Mouse (Mus musculus): Measurements from ENCODE around the gene Inka1. TPM values are rescaled to one million over a fixed set of nuclear protein-coding genes. Genes with fewer than 3 reads are reported as not detected.

The Inka1 gene
- polyA plus RNA-seq, 1 experiment from 2014 or later = 30.6 TPM

- ATAC-seq (0 out of 2 replicates have a peak, but pooled peaks have one; percentile 10), DNase-seq (no peak)
- peaks cover 10% of the 10 kb centered on the region for H3K4me1 ChIP-seq (ENCODE audit: insufficient read depth)
- H3K36me3 ChIP-seq (replicated peaks; ENCODE audit: insufficient read depth, low read length) = no peaks in the 10 kb centered on the region
- no peak overlapping the region for H3K27ac ChIP-seq (ENCODE audit: low read depth)
- H3K4me3 ChIP-seq (ENCODE audit: low read depth, low read length) = peak overlapping the region; percentile 39
- peak overlapping the region; percentile 68 for H3K4me2 ChIP-seq (ENCODE audit: low read depth, low read length)
- WGBS (ENCODE audit: insufficient replicate concordance) = 4% methylated on average over 29 of the region's 29 CpGs
- H3K9me3 ChIP-seq (ENCODE audit: low read length) = no peaks in the 10 kb centered on the region
- H3K27me3 ChIP-seq (ENCODE audit: insufficient read depth, low read length) = peaks cover 30% of the 10 kb centered on the region
- H3K9ac ChIP-seq (replicated peaks) = 0 out of 2 replicates have a peak overlapping the region, but pooled peaks have one; percentile 11
- TF ChIP-seq CTCF (IDR thresholded peaks at IDR 0.05; ENCODE audit: low read depth) (no peak), EP300 (IDR thresholded peaks at IDR 0.05; ENCODE audit: low read depth) (no peak)
These were observed 49.4 kb downstream of the Inka1 start for GRCm38 (mm10) chr9:107936215-107936822.

GRCm38 (mm10) chr9:107935790-107936214, 49.9 kb downstream of the Inka1 start:
- no peak for DNase-seq
- Histone ChIP-seq H3K9ac (replicated peaks) (0 out of 2 replicates have a peak overlapping the region, but pooled peaks have one; percentile 11), H3K27me3 (ENCODE audit: insufficient read depth, low read length) (peaks cover 30% of the 10 kb centered on the region)

GRCm38 (mm10) chr9:107935374-107935773, 50.3 kb downstream of the Inka1 start, which contains the start of gene Camkv:
Gene Camkv (plus strand): TSS chr9:107935674.
- Histone ChIP-seq H3K36me3 (replicated peaks; ENCODE audit: insufficient read depth, low read length) (no peaks in the 10 kb centered on the region), H3K4me2 (ENCODE audit: low read depth, low read length) (peak within 1 kb of the TSS; percentile 68), H3K27me3 (ENCODE audit: insufficient read depth, low read length) (peaks cover 30% of the 10 kb centered on the region), H3K4me3 (ENCODE audit: low read depth, low read length) (peak within 1 kb of the TSS; percentile 39), H3K27ac (ENCODE audit: low read depth) (no peak within 1 kb of the TSS), H3K4me1 (ENCODE audit: insufficient read depth) (peaks cover 10% of the 10 kb centered on the region), H3K9ac (replicated peaks) (0 out of 2 replicates have a peak within 1 kb of the TSS, but pooled peaks have one; percentile 11), H3K9me3 (ENCODE audit: low read length) (no peaks in the 10 kb centered on the region)
- DNase-seq = no peak
- TF ChIP-seq CTCF (IDR thresholded peaks at IDR 0.05; ENCODE audit: low read depth) = no peak
- no peak for TF ChIP-seq EP300 (IDR thresholded peaks at IDR 0.05; ENCODE audit: low read depth)
- WGBS (ENCODE audit: insufficient replicate concordance) = 43% methylated on average over 3 of the region's 3 CpGs
- no peak for ATAC-seq

More at GRCm38 (mm10) chr9:107935790-107936214, 49.9 kb downstream of the Inka1 start:
- under 1% methylated on average over 40 of the region's 41 CpGs for WGBS (ENCODE audit: insufficient replicate concordance)
- peak overlapping the region; percentile 68 for H3K4me2 ChIP-seq (ENCODE audit: low read depth, low read length)
- 0 out of 2 replicates have a peak, but pooled peaks have one; percentile 7 for ATAC-seq
- no peak overlapping the region for H3K27ac ChIP-seq (ENCODE audit: low read depth)
- peaks cover 10% of the 10 kb centered on the region for H3K4me1 ChIP-seq (ENCODE audit: insufficient read depth)
- H3K36me3 ChIP-seq (replicated peaks; ENCODE audit: insufficient read depth, low read length) = no peaks in the 10 kb centered on the region
- H3K9me3 ChIP-seq (ENCODE audit: low read length) = no peaks in the 10 kb centered on the region
- TF ChIP-seq EP300 (IDR thresholded peaks at IDR 0.05; ENCODE audit: low read depth) = no peak
- no peak for TF ChIP-seq CTCF (IDR thresholded peaks at IDR 0.05; ENCODE audit: low read depth)
- peak overlapping the region; percentile 39 for H3K4me3 ChIP-seq (ENCODE audit: low read depth, low read length)

Other genes starting within 250 kb of the Inka1 start
- 37.8 and 41.7 TPM in 2 replicates for gene Rbm5, start 214.9 kb downstream of the Inka1 start, polyA plus RNA-seq (2015; fragmentation: Nextera tagmentation; extraction: Ambion mirVana)
- gene Rbm6, start 112.6 kb downstream of the Inka1 start, polyA plus RNA-seq (2015; fragmentation: Nextera tagmentation; extraction: Ambion mirVana) = 14.3 and 17.0 TPM in 2 replicates
- gene Mon1a, start 97.7 kb downstream of the Inka1 start, polyA plus RNA-seq (2015; fragmentation: Nextera tagmentation; extraction: Ambion mirVana) = 5.3 and 5.8 TPM in 2 replicates
- gene Mst1r, start 79.0 kb downstream of the Inka1 start, polyA plus RNA-seq (2015; fragmentation: Nextera tagmentation; extraction: Ambion mirVana) = 0.37 and 0.38 TPM in 2 replicates
- gene Actl11, start 57.4 kb downstream of the Inka1 start, polyA plus RNA-seq (2015; fragmentation: Nextera tagmentation; extraction: Ambion mirVana) = not detected in 2 replicates
- gene Camkv, start 50.2 kb downstream of the Inka1 start, polyA plus RNA-seq (2015; fragmentation: Nextera tagmentation; extraction: Ambion mirVana) = 0.04 and 0.09 TPM in 2 replicates
- gene Traip, start 35.7 kb downstream of the Inka1 start, polyA plus RNA-seq (2015; fragmentation: Nextera tagmentation; extraction: Ambion mirVana) = 5.4 and 6.5 TPM in 2 replicates
- 32.0 and 33.2 TPM in 2 replicates for gene Uba7, start 10.4 kb downstream of the Inka1 start, polyA plus RNA-seq (2015; fragmentation: Nextera tagmentation; extraction: Ambion mirVana)
- 0.12 and 0.31 TPM in 2 replicates for gene Gm20661, start 2.8 kb downstream of the Inka1 start, polyA plus RNA-seq (2015; fragmentation: Nextera tagmentation; extraction: Ambion mirVana)
- 0.75 and 1.1 TPM in 2 replicates for gene Cdhr4, start 6.6 kb upstream of the Inka1 start, polyA plus RNA-seq (2015; fragmentation: Nextera tagmentation; extraction: Ambion mirVana)
- 0.07 TPM in 1 of 2 replicates, not detected in the other for gene Gm20662, start 10.5 kb upstream of the Inka1 start, polyA plus RNA-seq (2015; fragmentation: Nextera tagmentation; extraction: Ambion mirVana)
- 18.4 and 19.8 TPM in 2 replicates for gene Ip6k1, start 16.6 kb upstream of the Inka1 start, polyA plus RNA-seq (2015; fragmentation: Nextera tagmentation; extraction: Ambion mirVana)
- 12.2 and 12.6 TPM in 2 replicates for gene Gmppb, start 63.4 kb upstream of the Inka1 start, polyA plus RNA-seq (2015; fragmentation: Nextera tagmentation; extraction: Ambion mirVana)
- 0.59 and 0.86 TPM in 2 replicates for gene Amigo3, start 67.3 kb upstream of the Inka1 start, polyA plus RNA-seq (2015; fragmentation: Nextera tagmentation; extraction: Ambion mirVana)
- 81.4 and 93.0 TPM in 2 replicates for gene Mst1, start 94.6 kb upstream of the Inka1 start, polyA plus RNA-seq (2015; fragmentation: Nextera tagmentation; extraction: Ambion mirVana)
- gene Rnf123, start 97.5 kb upstream of the Inka1 start, polyA plus RNA-seq (2015; fragmentation: Nextera tagmentation; extraction: Ambion mirVana) = 45.2 and 50.1 TPM in 2 replicates
- 67.7 and 75.2 TPM in 2 replicates for gene Apeh, start 108.7 kb upstream of the Inka1 start, polyA plus RNA-seq (2015; fragmentation: Nextera tagmentation; extraction: Ambion mirVana)
- 0.58 and 0.59 TPM in 2 replicates for gene Bsn, start 204.5 kb upstream of the Inka1 start, polyA plus RNA-seq (2015; fragmentation: Nextera tagmentation; extraction: Ambion mirVana)

All from liver, postnatal 0 days (tissue).